Mouse (Mus musculus) spleen, adult 2 months (tissue): ENCODE measurements around the gene Mon1a. TPM values are rescaled to one million over a fixed set of nuclear protein-coding genes. Genes with fewer than 3 reads are reported as not detected.

Experiments used
- DNase-seq, 2 experiments: peaks; one replicate each; pipeline versions ENCODE4 v3.0.0 to v3.0.0-alpha.2; 2012 to 2021; ENCODE audit warnings: low spot score in 2 of 2, low read depth in 1 of 2
- H3K27ac ChIP-seq: fragments of 200-500 bp; 2 replicates; pipeline ENCODE4 v1.5.1; 2012; ENCODE audit warnings: low read length, inconsistent platforms; ENCODE audit not compliant: insufficient read depth
- H3K27me3 ChIP-seq: fragments of 200-500 bp; 2 replicates; pipeline ENCODE4 v1.6.1; 2012; ENCODE audit warnings: mild to moderate bottlenecking, moderate library complexity, low read length, inconsistent platforms; ENCODE audit not compliant: control insufficient read depth, insufficient read depth
- H3K36me3 ChIP-seq: fragments of 200-500 bp; 2 replicates; pipeline ENCODE4 v1.6.1; 2012; ENCODE audit warnings: mild to moderate bottlenecking, low read length, inconsistent platforms; ENCODE audit not compliant: control insufficient read depth, insufficient read depth
- H3K4me1 ChIP-seq: fragments of 200-500 bp; 2 replicates; pipeline ENCODE4 v1.6.1; 2011; ENCODE audit warnings: inconsistent platforms; ENCODE audit not compliant: control insufficient read depth, insufficient read depth, insufficient read length
- H3K4me3 ChIP-seq: fragments of 200-500 bp; 2 replicates; pipeline ENCODE4 v1.5.1; 2011; ENCODE audit warnings: mild to moderate bottlenecking, inconsistent platforms; ENCODE audit not compliant: insufficient read depth, insufficient read length; ENCODE audit errors: extremely low read depth
- CTCF ChIP-seq: fragments of 200-500 bp; IDR thresholded peaks from 2 replicates; pipeline ENCODE4 v1.5.1; 2011; ENCODE audit warnings: mild to moderate bottlenecking, inconsistent platforms; ENCODE audit not compliant: insufficient read depth, insufficient read length, insufficient replicate concordance; ENCODE audit errors: extremely low read depth
- POLR2A ChIP-seq: fragments of 200-500 bp; IDR thresholded peaks from 2 replicates; pipeline ENCODE4 v1.6.1; 2011; ENCODE audit warnings: low read depth, low read length, inconsistent platforms
- WGBS: fragments of 180-500 bp; shearing (Covaris S2); methylation state at CpG from one replicate; pipeline ENCODE4 v1.1.7; 2018; 5-methylcytosine and 5-hydroxymethylcytosine counted together
- polyA plus RNA-seq: library from polyadenylated mRNA; depleted of rRNA; stranded (reverse); fragments of >200 nt; gene quantifications from 2 replicates; pipeline ENCODE4 v1.2.3, GENCODE M21; 2012

The Mon1a gene
- polyA plus RNA-seq, 1 experiment: 23.4 TPM

DNA sequence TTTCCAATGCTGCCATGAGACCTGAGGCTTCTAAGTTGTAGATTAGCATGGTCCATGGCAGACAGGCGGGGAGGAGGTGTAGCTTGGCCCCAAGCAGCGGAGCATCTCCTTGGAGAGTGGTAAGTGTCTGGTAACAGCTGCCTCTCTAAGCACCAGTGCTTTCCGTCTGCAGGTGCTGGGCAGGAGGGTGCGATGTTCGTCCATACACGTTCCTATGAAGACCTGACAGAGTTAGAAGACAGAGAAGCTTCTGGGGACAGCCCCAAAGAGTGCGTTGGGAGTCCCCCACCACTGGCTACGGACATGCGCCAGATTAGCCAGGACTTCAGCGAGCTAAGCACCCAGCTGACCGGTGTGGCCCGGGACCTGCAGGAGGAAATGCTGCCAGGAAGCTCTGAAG, 11.9 kb downstream of the Mon1a start:
- peaks cover 2% of the 10 kb centered on the region; the same call in 1 of the 2 replicates for H3K4me1 ChIP-seq
- H3K36me3 ChIP-seq: peaks cover 15% of the 10 kb centered on the region
- no peak overlapping the region for H3K4me3 ChIP-seq
- 63% methylated on average over 12 of the region's 12 CpGs for WGBS
- DNase-seq: no peak
- TF ChIP-seq CTCF: no peak
- TF ChIP-seq POLR2A: no peak
- no peaks in the 10 kb centered on the region for H3K27me3 ChIP-seq
- H3K27ac ChIP-seq: no peak overlapping the region

DNA sequence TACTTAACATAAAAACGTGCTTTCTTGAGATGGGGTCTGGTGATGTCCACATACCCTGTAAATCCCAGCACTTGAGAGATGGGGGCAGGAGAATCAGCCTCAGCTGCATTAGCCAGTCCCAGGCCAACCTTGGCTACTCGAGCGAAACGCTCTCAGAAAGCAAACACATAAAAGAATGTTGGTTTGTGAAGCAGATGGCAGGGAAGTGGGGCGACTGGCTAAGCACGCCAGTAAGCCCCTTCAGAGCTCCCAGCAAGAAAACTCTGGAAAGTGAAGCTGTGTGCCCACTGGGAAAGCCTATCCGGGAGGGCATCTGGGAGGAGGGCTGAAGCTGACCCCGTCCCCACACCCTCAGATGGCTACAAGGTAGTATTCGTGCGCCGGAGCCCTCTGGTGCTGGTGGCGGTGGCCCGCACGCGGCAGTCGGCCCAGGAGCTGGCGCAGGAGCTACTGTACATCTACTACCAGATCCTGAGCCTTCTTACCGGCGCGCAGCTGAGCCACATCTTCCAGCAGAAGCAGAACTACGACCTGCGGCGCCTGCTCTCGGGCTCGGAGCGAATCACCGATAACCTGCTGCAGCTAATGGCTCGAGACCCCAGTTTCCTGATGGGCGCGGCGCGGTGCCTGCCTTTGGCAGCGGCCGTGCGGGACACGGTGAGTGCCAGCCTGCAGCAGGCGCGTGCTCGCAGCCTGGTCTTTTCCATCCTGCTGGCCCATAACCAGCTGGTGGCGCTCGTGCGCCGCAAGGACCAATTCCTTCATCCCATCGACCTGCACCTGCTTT, 13.1 kb downstream of the Mon1a start:
- H3K27ac ChIP-seq: no peak overlapping the region
- H3K27me3 ChIP-seq: no peaks in the 10 kb centered on the region
- no peak overlapping the region for H3K4me3 ChIP-seq
- TF ChIP-seq POLR2A (no peak), CTCF (peak; percentile 31; the same call in 1 of the 2 replicates)
- peaks cover 15% of the 10 kb centered on the region for H3K36me3 ChIP-seq
- DNase-seq: peak in 1 of 2 experiments; percentile 19
- 45% methylated on average over 44 of the region's 44 CpGs for WGBS
- peaks cover 2% of the 10 kb centered on the region; the same call in 1 of the 2 replicates for H3K4me1 ChIP-seq

DNA sequence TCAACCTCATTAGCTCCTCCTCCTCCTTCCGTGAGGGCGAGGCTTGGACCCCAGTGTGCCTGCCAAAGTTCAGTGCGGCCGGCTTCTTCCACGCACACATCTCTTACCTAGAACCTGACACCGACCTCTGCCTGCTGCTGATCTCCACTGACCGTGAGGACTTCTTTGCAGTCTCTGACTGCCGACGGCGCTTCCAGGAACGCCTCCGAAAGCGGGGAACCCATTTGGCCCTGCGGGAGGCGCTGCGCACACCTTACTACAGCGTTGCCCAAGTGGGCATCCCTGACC, 13.6 kb downstream of the Mon1a start:
- no peak overlapping the region for H3K27ac ChIP-seq
- peaks cover 2% of the 10 kb centered on the region; the same call in 1 of the 2 replicates for H3K4me1 ChIP-seq
- H3K27me3 ChIP-seq: no peaks in the 10 kb centered on the region
- TF ChIP-seq CTCF: no peak
- no peak for TF ChIP-seq POLR2A
- WGBS: 63% methylated on average over 17 of the region's 17 CpGs
- peaks cover 15% of the 10 kb centered on the region for H3K36me3 ChIP-seq
- no peak for DNase-seq
- H3K4me3 ChIP-seq: no peak overlapping the region

- Histone ChIP-seq H3K4me1 (peaks cover 2% of the 10 kb centered on the region; the same call in 1 of the 2 replicates), H3K27ac (no peak overlapping the region), H3K4me3 (no peak overlapping the region), H3K36me3 (peaks cover 15% of the 10 kb centered on the region), H3K27me3 (no peaks in the 10 kb centered on the region)
- DNase-seq: peak; percentile 68 to 80
- TF ChIP-seq POLR2A (no peak), CTCF (peak; percentile 91; the same call in 1 of the 2 replicates)
- 5% methylated on average over 4 of the region's 4 CpGs for WGBS
These were observed 16.8 kb downstream of the Mon1a start for GRCm38 (mm10) chr9:107904726-107905125.

DNA sequence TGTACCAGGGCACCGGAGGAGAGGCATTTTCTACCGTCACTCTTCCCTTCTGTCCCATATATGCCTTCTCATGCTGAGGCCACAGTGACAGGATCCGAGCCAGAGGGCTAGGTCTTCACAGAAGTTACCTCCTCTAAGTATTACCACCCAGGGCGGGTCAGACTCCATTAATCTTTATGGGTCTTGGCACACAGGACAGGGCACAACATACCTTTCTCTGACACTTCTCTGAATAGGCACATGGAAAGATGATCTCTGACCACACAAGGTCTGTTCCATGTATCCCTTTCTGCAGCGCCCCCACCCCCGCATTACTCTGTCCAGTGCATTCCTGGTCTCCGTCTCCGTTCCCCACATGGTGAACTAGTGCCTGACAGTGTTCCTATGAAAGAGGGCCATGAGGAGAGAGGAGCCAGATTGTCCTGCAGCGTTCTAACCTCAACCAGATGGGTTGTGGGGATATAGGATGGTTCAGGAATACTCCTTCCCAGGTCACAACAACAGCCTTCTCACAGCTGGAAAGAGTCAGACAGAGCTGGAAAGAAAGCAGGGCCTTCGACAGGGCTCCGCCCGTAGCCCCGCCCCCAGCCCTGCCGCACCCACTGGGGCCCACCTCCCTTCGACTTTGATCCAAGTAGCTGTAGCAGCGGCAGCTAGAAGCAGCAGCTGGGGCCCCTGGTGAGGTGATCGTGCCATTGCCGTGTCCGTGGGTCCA, 18.5 kb downstream of the Mon1a start, which contains the start of gene Mst1r:
Gene Mst1r (plus strand): TSS at position 622 of the 715 bp plus-strand sequence.
- WGBS: 39% methylated on average over 19 of the region's 19 CpGs

DNA sequence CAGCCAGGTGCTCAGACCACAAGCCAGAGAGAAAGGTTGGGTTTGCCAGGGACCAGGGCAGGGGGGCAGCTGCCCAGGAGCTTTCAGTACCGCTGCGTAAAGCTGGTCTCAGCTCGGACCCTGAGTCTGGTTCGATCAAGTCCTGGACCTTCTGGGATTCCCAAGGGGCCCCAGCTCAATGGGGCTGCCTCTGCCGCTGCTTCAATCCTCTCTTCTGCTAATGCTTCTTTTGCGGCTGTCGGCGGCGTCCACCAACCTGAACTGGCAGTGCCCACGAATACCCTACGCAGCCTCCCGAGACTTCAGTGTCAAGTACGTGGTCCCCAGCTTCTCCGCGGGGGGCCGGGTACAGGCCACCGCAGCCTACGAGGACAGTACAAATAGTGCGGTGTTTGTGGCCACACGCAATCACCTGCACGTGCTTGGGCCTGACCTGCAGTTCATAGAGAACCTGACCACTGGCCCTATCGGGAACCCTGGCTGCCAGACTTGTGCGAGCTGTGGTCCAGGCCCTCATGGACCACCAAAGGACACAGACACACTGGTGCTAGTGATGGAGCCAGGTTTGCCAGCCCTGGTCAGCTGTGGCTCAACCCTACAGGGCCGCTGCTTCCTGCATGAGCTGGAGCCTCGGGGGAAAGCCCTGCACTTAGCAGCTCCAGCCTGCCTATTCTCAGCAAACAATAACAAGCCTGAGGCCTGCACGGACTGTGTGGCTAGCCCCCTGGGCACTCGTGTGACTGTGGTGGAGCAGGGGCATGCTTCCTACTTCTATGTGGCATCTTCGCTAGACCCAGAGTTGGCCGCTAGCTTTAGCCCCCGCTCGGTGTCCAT, 19.2 kb downstream of the Mon1a start:
- DNase-seq: no peak
- Histone ChIP-seq H3K36me3 (peaks cover 2% of the 10 kb centered on the region; the same call in 1 of the 2 replicates), H3K27me3 (no peaks in the 10 kb centered on the region), H3K4me1 (no peaks in the 10 kb centered on the region), H3K4me3 (no peak overlapping the region), H3K27ac (no peak overlapping the region)
- no peak for TF ChIP-seq POLR2A
- no peak for TF ChIP-seq CTCF
- 77% methylated on average over 31 of the region's 31 CpGs for WGBS

More for the DNA sequence above, 18.5 kb downstream of the Mon1a start, which contains the start of gene Mst1r:
- H3K27me3 ChIP-seq: no peaks in the 10 kb centered on the region
- H3K4me3 ChIP-seq: no peak within 1 kb of the TSS
- no peaks in the 10 kb centered on the region for H3K4me1 ChIP-seq
- TF ChIP-seq POLR2A (no peak), CTCF (no peak)
- peaks cover 6% of the 10 kb centered on the region; the same call in 1 of the 2 replicates for H3K36me3 ChIP-seq
- H3K27ac ChIP-seq: no peak within 1 kb of the TSS
- no peak for DNase-seq
